Mouse (Mus musculus) liver, embryonic 14.5 days (tissue): ENCODE measurements around the gene Zc3h14.

ENCODE experiments used
- CTCF ChIP-seq: IDR thresholded peaks from 2 replicates; pipeline ENCODE4 v1.5.1; 2016; ENCODE audit warnings: antibody characterized with exemption, low read depth, control low read depth
- EP300 ChIP-seq: IDR thresholded peaks from 2 replicates; pipeline ENCODE4 v1.6.1; 2016; ENCODE audit warnings: antibody characterized with exemption, low read depth

DNA sequence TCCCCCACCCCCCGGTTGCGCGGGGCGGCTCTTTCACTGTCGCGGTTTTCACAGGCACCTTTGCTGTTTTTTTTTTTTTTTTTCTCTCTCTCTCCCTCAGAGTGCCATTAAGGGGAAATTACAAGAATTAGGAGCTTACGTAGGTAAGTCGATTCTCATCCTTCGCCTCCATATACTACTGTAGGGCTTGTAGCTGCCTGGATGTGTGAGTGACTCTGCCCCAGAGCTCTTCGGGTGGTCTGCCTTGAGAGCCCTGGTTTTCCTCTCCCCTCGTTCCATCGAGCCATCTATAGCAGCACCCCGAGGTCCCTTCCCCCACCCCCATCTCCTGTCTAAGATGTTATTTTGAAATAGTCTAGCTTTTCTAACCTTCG, 603 bp downstream of the Zc3h14 start:
- no peak for TF ChIP-seq CTCF
- TF ChIP-seq EP300 = no peak
